Mouse (Mus musculus) neural tube, postnatal 0 days (tissue): ENCODE measurements around the gene Llgl1. TPM values are rescaled to one million over a fixed set of nuclear protein-coding genes. Genes with fewer than 3 reads are reported as not detected.

ENCODE experiments used
- microRNA-seq: library from miRNA; unstranded; fragments of <30 nt; microRNA quantifications from one replicate; pipeline ENCODE4, GENCODE M21; 2016
- polyA plus RNA-seq: library from polyadenylated mRNA; unstranded; fragments of >200 nt; fragmentation: Nextera tagmentation; extraction: Ambion mirVana; gene quantifications from 2 replicates; pipeline ENCODE4 v1.2.1, GENCODE M21; 2015

Gene Llgl1
- 28.1 and 31.3 TPM in 2 replicates for polyA plus RNA-seq

DNA sequence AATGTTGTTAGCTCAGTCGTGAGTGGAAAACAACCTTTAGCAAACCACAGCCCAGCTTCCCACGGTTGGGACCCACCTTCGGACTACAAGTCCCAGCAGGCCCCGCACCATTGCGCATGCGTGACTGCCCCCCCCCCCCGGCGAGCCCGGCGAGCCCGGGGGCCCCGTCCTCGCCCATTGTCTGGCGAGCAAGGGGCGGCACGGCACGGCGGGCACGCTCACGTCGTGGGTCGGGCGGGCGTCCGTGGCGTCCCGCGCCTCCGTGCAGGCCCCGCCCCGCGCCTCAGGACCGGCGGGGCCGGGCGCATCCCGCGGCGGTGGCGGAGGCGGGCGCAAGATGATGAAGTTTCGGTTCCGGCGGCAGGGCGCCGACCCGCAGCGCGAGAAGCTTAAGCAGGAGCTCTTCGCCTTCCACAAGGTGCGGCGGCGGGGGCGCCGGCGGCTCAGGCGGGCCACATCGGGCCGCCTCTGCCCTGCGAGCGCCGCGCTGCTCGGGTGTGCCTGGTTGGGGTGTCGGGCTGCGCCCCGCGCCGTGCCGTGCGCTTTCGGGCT lies at the start of gene Llgl1:
Gene Llgl1 (plus strand): TSS at position 200 of the 552 bp plus-strand sequence.

DNA sequence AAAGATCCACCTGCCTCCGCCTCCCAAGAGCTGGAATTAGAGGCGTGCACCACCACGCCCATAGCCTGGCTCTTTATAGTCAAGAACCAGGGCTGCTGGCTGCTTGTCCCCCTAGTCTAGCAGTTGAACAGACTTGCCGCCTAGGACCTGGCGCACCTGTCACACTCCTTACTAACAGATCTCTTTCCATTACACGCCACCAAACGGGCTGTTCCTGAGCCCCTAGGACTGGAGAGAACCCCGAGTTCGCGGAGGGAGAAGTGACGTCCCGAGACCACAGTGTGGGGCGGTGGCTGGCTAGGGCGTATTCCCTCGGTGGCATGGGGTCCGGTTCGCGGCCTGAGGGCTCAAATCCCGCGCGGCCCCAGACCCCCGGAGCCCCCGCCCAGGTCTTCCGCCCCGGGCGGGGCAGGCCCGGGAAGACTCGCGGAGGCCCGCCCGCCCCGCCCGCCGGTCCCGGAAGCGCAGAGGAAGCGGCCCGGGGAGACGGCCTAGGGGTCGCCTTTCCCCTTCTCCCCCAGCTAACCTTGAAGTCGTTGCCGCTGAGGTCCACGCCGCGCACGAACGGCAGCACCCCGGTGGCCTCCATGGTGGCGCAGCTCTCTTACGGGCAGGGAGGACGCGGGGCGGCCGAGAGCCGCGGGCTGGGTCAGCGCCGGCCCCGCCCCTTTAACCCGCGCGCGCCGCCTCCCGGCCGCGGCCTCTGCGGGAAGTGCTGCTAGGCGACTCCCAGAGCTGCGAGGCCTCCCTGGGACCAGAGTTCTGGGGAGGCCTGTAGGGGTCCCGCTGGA lies 27.3 kb downstream of the Llgl1 start, which contains the start of gene Flii:
Gene Flii (minus strand): TSS at position 663 of the 791 bp plus-strand sequence.

DNA sequence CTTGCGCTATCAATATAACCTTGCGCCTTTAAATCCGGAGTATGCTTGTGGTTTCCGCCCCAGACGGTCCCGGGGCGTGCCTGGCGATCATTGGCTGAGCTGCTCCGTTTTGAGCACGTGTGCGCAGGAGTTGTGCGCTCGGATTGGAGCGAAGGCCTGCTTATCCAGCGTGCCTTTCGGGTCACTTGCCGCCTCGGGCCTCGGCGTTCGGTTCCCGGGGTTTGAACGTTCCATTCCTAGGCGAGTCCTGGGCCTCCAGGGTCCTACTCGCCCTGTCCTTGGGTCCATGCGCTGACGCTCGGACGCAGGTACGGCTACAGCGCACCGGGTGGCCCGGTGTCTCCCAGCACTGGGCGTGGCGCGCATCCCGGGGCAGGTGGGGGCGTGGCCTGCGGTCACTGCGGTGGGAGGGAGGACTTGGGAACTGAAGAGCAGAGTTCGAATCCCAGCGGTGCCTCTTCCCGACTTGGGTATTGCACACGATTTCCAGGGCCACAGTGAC lies 28.8 kb downstream of the Llgl1 start, which contains the start of gene Mief2:
Gene Mief2 (plus strand): TSS at position 139 of the 502 bp plus-strand sequence.

Small RNA genes lying within 50 kb of the gene (microRNA-seq; reads per million reads assigned to microRNA genes)
- gene Mir5100, result not detected

Other genes with a start within 250 kb of the Llgl1 start
- gene Drg2, start 245.1 kb upstream of the Llgl1 start, polyA plus RNA-seq, result 83.4 and 86.0 TPM in 2 replicates
- 0.53 and 0.54 TPM in 2 replicates for gene Myo15, start 230.4 kb upstream of the Llgl1 start, polyA plus RNA-seq
- 19.0 and 20.2 TPM in 2 replicates for gene Alkbh5, start 163.3 kb upstream of the Llgl1 start, polyA plus RNA-seq
- 51.7 and 59.7 TPM in 2 replicates for gene Flii, start 27.5 kb downstream of the Llgl1 start, polyA plus RNA-seq
- gene Mief2, start 28.7 kb downstream of the Llgl1 start, polyA plus RNA-seq, result 22.4 and 22.6 TPM in 2 replicates
- 4.6 and 5.5 TPM in 2 replicates for gene Top3a, start 77.6 kb downstream of the Llgl1 start, polyA plus RNA-seq
- gene Smcr8, start 77.8 kb downstream of the Llgl1 start, polyA plus RNA-seq, result 2.9 and 3.6 TPM in 2 replicates
- gene Shmt1, start 112.0 kb downstream of the Llgl1 start, polyA plus RNA-seq, result 4.0 and 6.0 TPM in 2 replicates
- gene Dhrs7b, start 130.9 kb downstream of the Llgl1 start, polyA plus RNA-seq, result 36.0 and 38.9 TPM in 2 replicates
- 49.8 and 60.0 TPM in 2 replicates for gene Tmem11, start 179.5 kb downstream of the Llgl1 start, polyA plus RNA-seq
- gene Natd1, start 215.0 kb downstream of the Llgl1 start, polyA plus RNA-seq, result 11.6 and 14.0 TPM in 2 replicates
- gene Map2k3, start 232.3 kb downstream of the Llgl1 start, polyA plus RNA-seq, result 24.3 and 24.4 TPM in 2 replicates